Mouse (Mus musculus): ENCODE data around the gene Etv6. TPM values are rescaled to one million over a fixed set of nuclear protein-coding genes. Genes with fewer than 3 reads are reported as not detected.

The Etv6 gene
- polyA plus RNA-seq, 1 experiment from 2014 or later: 2.7 TPM

DNA sequence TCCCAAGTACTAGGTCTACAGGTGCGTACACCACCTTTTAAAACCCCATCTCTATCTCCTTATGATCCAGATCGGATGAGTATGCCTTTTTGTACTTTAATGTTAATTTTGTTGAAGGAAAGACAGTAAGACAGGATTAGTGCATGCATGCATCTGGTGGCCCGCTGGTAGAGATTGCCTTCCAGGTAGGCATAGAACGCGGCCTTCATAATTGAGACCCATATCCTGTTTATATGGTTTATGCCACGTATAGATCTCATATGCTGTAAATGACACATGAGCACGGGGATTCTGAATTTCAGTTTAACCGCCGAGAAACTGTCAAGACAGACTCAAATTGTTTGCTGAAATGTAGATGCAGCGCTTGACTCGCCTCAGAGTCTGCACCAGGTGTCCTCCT, 133.3 kb downstream of the Etv6 start:
- Histone ChIP-seq H3K27me3 (ENCODE audit: insufficient read depth, low read length) (no peaks in the 10 kb centered on the region), H3K9ac (replicated peaks) (no peak overlapping the region), H3K4me1 (ENCODE audit: insufficient read depth) (peaks cover 23% of the 10 kb centered on the region), H3K4me2 (ENCODE audit: low read depth, low read length) (no peak overlapping the region), H3K9me3 (ENCODE audit: low read length) (no peaks in the 10 kb centered on the region), H3K27ac (ENCODE audit: low read depth) (no peak overlapping the region), H3K36me3 (replicated peaks; ENCODE audit: insufficient read depth, low read length) (no peaks in the 10 kb centered on the region), H3K4me3 (ENCODE audit: low read depth, low read length) (no peak overlapping the region)
- no peak for DNase-seq
- WGBS (ENCODE audit: insufficient replicate concordance): 80% methylated on average over 11 of the region's 11 CpGs
- no peak for ATAC-seq
- TF ChIP-seq EP300 (IDR thresholded peaks at IDR 0.05; ENCODE audit: low read depth) (no peak), CTCF (IDR thresholded peaks at IDR 0.05; ENCODE audit: low read depth) (no peak)

DNA sequence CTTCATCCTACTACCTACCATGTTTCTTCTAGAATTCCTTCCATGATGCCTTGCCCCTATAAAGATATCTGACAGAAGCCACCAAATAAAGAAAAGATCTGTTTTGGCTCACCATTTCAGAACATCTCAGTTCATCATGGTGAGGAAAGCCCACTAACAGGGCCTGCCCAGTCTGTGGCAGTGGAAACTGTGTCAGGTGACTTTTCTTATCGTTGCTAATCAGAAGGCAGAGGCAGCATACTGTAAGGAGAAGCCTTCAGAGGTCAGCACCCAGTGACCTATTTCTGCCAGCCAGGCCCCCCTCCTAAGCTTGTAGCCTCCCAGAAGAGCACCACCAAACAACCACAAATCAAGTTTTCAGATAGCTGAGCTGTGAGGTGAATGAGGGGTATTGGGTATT, 135.7 kb downstream of the Etv6 start:
- no peaks in the 10 kb centered on the region for H3K9me3 ChIP-seq (ENCODE audit: low read length)
- no peak overlapping the region for H3K9ac ChIP-seq (replicated peaks)
- no peak overlapping the region for H3K27ac ChIP-seq (ENCODE audit: low read depth)
- H3K4me1 ChIP-seq (ENCODE audit: insufficient read depth): peaks cover 23% of the 10 kb centered on the region
- TF ChIP-seq EP300 (IDR thresholded peaks at IDR 0.05; ENCODE audit: low read depth): no peak
- no peak for TF ChIP-seq CTCF (IDR thresholded peaks at IDR 0.05; ENCODE audit: low read depth)
- no peaks in the 10 kb centered on the region for H3K27me3 ChIP-seq (ENCODE audit: insufficient read depth, low read length)
- H3K4me2 ChIP-seq (ENCODE audit: low read depth, low read length): no peak overlapping the region
- no peaks in the 10 kb centered on the region for H3K36me3 ChIP-seq (replicated peaks; ENCODE audit: insufficient read depth, low read length)
- 21% methylated on average over 1 of the region's 1 CpGs for WGBS (ENCODE audit: insufficient replicate concordance)
- ATAC-seq: no peak
- H3K4me3 ChIP-seq (ENCODE audit: low read depth, low read length): no peak overlapping the region
- DNase-seq: no peak

DNA sequence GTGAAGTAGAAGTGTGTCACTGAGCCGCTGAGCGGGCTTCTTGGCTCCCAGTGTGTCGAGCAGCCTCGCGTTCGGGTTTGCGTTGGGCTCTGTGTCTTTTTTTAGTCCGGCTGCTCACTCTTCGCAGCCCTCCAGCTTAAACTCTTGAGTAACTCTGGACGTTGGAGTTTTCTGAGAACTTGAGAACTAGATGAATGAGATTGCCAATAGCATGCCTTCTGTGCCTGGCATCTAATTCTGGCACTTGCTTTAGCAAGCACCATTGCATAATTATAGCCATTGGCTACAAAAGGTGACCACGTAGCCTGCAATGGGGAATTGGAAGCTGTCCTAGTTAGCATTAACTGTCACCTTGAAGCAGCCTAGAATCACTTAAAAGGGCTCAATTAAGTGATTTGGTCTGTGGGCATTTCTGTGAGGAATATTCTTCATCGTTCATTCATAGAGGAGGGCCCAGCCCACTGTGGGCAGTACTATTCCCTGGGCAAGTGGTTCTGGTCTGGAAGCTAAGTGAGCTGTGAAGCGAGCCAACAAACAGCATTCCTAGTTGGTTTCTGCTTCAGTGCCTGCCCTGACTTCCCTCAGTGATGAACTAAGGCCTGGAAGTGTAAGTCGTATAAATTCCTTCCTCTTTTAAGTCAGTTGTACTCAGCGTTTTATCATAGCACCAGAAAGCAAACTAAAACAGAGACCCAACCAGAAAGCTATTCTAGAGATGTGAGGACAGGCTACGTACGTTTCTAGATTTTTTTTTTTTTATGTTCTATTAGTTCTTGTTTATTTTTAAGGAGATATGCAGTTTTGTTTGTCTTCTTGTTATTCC, 136.6 kb downstream of the Etv6 start:
- TF ChIP-seq CTCF (IDR thresholded peaks at IDR 0.05; ENCODE audit: low read depth): no peak
- TF ChIP-seq EP300 (IDR thresholded peaks at IDR 0.05; ENCODE audit: low read depth): no peak
- 67% methylated on average over 17 of the region's 17 CpGs for WGBS (ENCODE audit: insufficient replicate concordance)
- Histone ChIP-seq H3K27ac (ENCODE audit: low read depth) (peak overlapping the region; percentile 31; the same call in 1 of the 2 replicates), H3K27me3 (ENCODE audit: insufficient read depth, low read length) (no peaks in the 10 kb centered on the region), H3K9ac (replicated peaks) (no peak overlapping the region), H3K4me3 (ENCODE audit: low read depth, low read length) (no peak overlapping the region), H3K4me2 (ENCODE audit: low read depth, low read length) (no peak overlapping the region), H3K9me3 (ENCODE audit: low read length) (no peaks in the 10 kb centered on the region), H3K4me1 (ENCODE audit: insufficient read depth) (peaks cover 23% of the 10 kb centered on the region), H3K36me3 (replicated peaks; ENCODE audit: insufficient read depth, low read length) (no peaks in the 10 kb centered on the region)
- no peak for DNase-seq
- ATAC-seq: no peak

DNA sequence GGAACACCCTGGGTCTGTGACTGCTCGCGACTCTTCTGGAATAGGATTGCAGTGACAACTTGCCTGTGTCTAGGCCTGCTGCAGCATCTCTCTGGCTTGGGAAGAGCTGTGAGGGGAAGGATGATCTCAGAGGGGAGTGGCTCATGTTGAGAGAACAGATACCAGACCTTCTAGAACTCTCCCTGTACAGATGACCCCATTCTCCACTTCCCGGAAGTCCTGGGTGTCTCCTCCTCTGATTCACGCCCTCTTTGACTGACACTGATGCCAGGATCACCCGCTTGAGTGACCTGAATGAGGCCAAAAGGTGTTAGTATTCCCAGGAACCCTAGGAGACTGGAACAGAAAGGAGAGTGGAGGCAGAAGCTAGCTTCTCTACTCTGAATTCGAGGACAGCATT, 137.9 kb downstream of the Etv6 start:
- Histone ChIP-seq H3K4me1 (ENCODE audit: insufficient read depth) (peaks cover 23% of the 10 kb centered on the region), H3K9ac (replicated peaks) (no peak overlapping the region), H3K9me3 (ENCODE audit: low read length) (no peaks in the 10 kb centered on the region), H3K27me3 (ENCODE audit: insufficient read depth, low read length) (no peaks in the 10 kb centered on the region), H3K36me3 (replicated peaks; ENCODE audit: insufficient read depth, low read length) (no peaks in the 10 kb centered on the region), H3K4me2 (ENCODE audit: low read depth, low read length) (no peak overlapping the region), H3K4me3 (ENCODE audit: low read depth, low read length) (no peak overlapping the region), H3K27ac (ENCODE audit: low read depth) (no peak overlapping the region)
- ATAC-seq (peak; percentile 21), DNase-seq (no peak)
- WGBS (ENCODE audit: insufficient replicate concordance): 63% methylated on average over 6 of the region's 6 CpGs
- TF ChIP-seq EP300 (IDR thresholded peaks at IDR 0.05; ENCODE audit: low read depth) (no peak), CTCF (IDR thresholded peaks at IDR 0.05; ENCODE audit: low read depth) (no peak)

DNA sequence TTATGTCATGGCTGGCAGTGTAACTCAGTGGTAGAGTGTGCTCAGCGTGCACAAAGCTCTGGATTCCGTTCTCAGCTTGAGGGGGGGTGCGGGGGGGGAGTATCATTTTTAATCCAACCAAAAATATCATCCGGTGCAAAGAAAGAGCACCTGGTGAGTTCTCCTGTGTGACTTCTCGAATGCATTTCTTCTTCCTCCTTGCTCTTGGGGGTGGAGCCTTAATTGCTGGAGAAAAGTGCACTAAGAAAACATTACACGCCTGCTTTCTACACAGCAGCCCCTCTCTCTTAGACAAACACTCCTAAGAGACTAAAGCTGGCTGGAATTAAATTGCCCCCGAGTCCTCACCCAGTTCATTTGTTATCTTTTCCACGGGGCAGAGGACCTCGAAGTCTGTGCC, 139.6 kb downstream of the Etv6 start:
- WGBS (ENCODE audit: insufficient replicate concordance): 38% methylated on average over 9 of the region's 9 CpGs
- no peaks in the 10 kb centered on the region for H3K9me3 ChIP-seq (ENCODE audit: low read length)
- no peaks in the 10 kb centered on the region for H3K36me3 ChIP-seq (replicated peaks; ENCODE audit: insufficient read depth, low read length)
- ATAC-seq: no peak
- TF ChIP-seq CTCF (IDR thresholded peaks at IDR 0.05; ENCODE audit: low read depth) (no peak), EP300 (IDR thresholded peaks at IDR 0.05; ENCODE audit: low read depth) (no peak)
- H3K27ac ChIP-seq (ENCODE audit: low read depth): no peak overlapping the region
- H3K27me3 ChIP-seq (ENCODE audit: insufficient read depth, low read length): no peaks in the 10 kb centered on the region
- H3K9ac ChIP-seq (replicated peaks): no peak overlapping the region
- H3K4me1 ChIP-seq (ENCODE audit: insufficient read depth): peaks cover 21% of the 10 kb centered on the region
- no peak overlapping the region for H3K4me3 ChIP-seq (ENCODE audit: low read depth, low read length)
- DNase-seq: no peak
- no peak overlapping the region for H3K4me2 ChIP-seq (ENCODE audit: low read depth, low read length)

DNA sequence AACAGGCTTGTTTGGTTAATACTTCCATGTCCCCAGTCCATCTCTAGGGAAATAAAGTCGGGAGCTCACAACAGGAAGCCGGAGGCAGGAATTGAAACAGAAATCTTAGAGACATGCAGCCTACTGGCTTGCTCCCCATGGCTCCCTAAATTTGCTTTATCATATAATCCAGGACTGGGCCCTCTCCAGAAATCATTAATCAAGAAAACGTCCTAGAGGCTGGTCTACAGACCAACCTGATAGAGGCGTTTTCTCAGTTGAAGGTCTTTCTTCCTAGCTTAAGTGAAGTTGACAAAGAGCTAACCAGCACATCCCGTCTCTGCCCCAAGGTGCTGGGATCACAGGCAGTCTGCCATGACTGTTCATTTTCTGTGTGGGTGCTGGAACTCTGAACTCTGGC, 141.7 kb downstream of the Etv6 start:
- Histone ChIP-seq H3K9ac (replicated peaks) (no peak overlapping the region), H3K9me3 (ENCODE audit: low read length) (no peaks in the 10 kb centered on the region), H3K36me3 (replicated peaks; ENCODE audit: insufficient read depth, low read length) (no peaks in the 10 kb centered on the region), H3K4me3 (ENCODE audit: low read depth, low read length) (no peak overlapping the region), H3K4me1 (ENCODE audit: insufficient read depth) (peaks cover 11% of the 10 kb centered on the region), H3K4me2 (ENCODE audit: low read depth, low read length) (no peak overlapping the region), H3K27ac (ENCODE audit: low read depth) (no peak overlapping the region), H3K27me3 (ENCODE audit: insufficient read depth, low read length) (no peaks in the 10 kb centered on the region)
- TF ChIP-seq CTCF (IDR thresholded peaks at IDR 0.05; ENCODE audit: low read depth) (no peak), EP300 (IDR thresholded peaks at IDR 0.05; ENCODE audit: low read depth) (no peak)
- 67% methylated on average over 5 of the region's 5 CpGs for WGBS (ENCODE audit: insufficient replicate concordance)
- ATAC-seq (no peak), DNase-seq (no peak)
